Mouse (Mus musculus) adrenal gland, adult 10 weeks (tissue): ENCODE measurements around the gene Klhdc8b. TPM values are rescaled to one million over a fixed set of nuclear protein-coding genes. Genes with fewer than 3 reads are reported as not detected.

Source experiments
- polyA plus RNA-seq: library from polyadenylated mRNA; stranded (reverse); fragments of 350-450 nt; fragmentation: Illumina TruSeq; extraction: RNeasy Lipid Tissue Mini Kit (QIAGEN cat#74804); gene quantifications from one replicate; pipeline ENCODE4 v1.2.3, GENCODE M21; 2014; ENCODE audit warnings: low read depth, low replicate concordance

Gene Klhdc8b
- 1.5 TPM for polyA plus RNA-seq

DNA sequence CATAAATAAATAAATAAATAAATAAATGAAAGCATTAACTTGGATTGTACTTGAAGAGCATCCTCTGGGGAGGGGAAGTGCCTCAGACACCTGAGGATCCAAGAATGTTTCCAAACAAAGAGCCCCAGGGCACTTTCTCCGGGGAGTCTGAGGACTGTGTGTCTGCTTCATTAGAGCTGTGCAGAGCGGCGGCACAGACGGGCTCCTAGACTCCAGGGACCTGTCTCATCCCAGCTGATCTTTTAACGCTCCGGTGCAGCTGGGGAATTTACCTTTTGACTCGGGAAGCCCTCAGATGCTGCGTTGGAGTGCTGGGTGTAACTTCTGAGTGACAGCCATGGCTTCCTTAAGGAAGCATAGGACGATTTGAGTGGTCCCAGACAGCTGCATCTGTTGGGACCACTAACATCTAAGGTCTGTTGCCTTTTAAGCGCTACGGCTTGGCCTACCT, at the start of gene Klhdc8b:
TSS of gene Klhdc8b (minus strand) at position 401 of the 451 bp plus-strand sequence.

GRCm38 (mm10) chr9:108507619-108508434, 46.4 kb upstream of the Klhdc8b start, which contains the start of gene Qars:
Qars (plus strand) TSS chr9:108507706.

GRCm38 (mm10) chr9:108490559-108491285, 29.3 kb upstream of the Klhdc8b start, which contains the start of gene Usp19:
Usp19 (plus strand) TSS chr9:108490602.

GRCm38 (mm10) chr9:108479721-108480351, 18.5 kb upstream of the Klhdc8b start, which contains the start of gene Lamb2:
Lamb2 (plus strand) TSS chr9:108479736.

GRCm38 (mm10) chr9:108460319-108461178, 832 bp downstream of the Klhdc8b start, which contains the start of gene Ccdc71:
Ccdc71 (plus strand) TSS chr9:108460527.

DNA sequence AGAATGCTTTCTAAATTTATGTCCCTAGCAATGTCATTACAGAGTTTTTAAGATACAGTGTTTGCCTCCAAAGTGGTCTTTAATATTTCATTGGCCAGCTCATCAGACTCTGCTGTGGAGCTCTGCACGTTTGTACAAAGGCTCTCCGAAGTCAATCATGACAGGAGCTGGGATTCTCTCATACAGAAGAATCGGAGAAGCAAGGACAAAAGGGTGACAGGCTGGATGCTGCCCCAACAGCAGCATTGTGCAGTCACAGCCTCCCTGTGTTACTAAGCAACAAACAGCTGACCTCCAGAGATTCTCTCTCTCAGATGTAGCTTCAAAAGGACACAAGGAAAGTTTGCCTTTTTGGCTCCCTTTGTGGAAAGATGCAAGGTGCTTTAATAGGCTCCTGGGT, 25.2 kb downstream of the Klhdc8b start, which contains the start of gene BC048562:
TSS of gene BC048562 (plus strand) at position 301 of the 400 bp plus-strand sequence.

DNA sequence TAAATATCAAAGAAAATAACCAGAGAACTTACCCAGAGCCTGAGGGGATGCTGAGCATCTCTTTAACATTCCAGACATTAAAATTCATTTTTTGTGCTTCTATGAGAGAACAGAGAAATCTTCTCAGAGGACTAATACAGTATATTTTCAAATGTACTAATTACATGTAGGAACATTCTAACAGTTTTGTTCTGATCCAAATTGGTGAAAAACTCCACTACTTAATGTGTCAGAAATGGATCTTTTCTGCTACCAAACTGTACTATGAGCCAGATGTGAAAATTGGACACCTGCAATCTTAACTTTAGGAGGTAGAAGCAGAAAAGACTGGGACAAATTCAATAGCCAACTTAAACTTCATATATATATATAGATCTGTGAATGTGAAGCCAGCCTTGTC, 33.0 kb downstream of the Klhdc8b start, which contains the start of gene Ccdc36:
TSS of gene Ccdc36 (minus strand) at position 101 of the 400 bp plus-strand sequence.

Other genes starting within 250 kb of the Klhdc8b start
- 56.8 TPM for gene Dag1, start 197.6 kb downstream of the Klhdc8b start, polyA plus RNA-seq
- gene Nicn1, start 171.2 kb downstream of the Klhdc8b start, polyA plus RNA-seq: 27.2 TPM
- gene Amt, start 164.7 kb downstream of the Klhdc8b start, polyA plus RNA-seq: 0.82 TPM
- 620 TPM for gene Rhoa, start 155.5 kb downstream of the Klhdc8b start, polyA plus RNA-seq
- gene Tcta, start 155.4 kb downstream of the Klhdc8b start, polyA plus RNA-seq: 17.1 TPM
- 21.4 TPM for gene Gpx1, start 122.7 kb downstream of the Klhdc8b start, polyA plus RNA-seq
- gene Usp4, start 113.7 kb downstream of the Klhdc8b start, polyA plus RNA-seq: 66.7 TPM
- 1.2 TPM for gene 1700102P08Rik, start 68.8 kb downstream of the Klhdc8b start, polyA plus RNA-seq
- not detected for gene Ccdc36, start 33.1 kb downstream of the Klhdc8b start, polyA plus RNA-seq
- gene BC048562, start 25.1 kb downstream of the Klhdc8b start, polyA plus RNA-seq: not detected
- gene Ccdc71, start 1.1 kb downstream of the Klhdc8b start, polyA plus RNA-seq: 6.2 TPM
- gene Lamb2, start 18.2 kb upstream of the Klhdc8b start, polyA plus RNA-seq: 6.8 TPM
- 18.4 TPM for gene Usp19, start 29.0 kb upstream of the Klhdc8b start, polyA plus RNA-seq
- 95.6 TPM for gene Qars, start 46.1 kb upstream of the Klhdc8b start, polyA plus RNA-seq
- 57.8 TPM for gene Qrich1, start 55.2 kb upstream of the Klhdc8b start, polyA plus RNA-seq
- 26.3 TPM for gene Impdh2, start 98.7 kb upstream of the Klhdc8b start, polyA plus RNA-seq
- 4.5 TPM for gene Ndufaf3, start 105.9 kb upstream of the Klhdc8b start, polyA plus RNA-seq
- gene Dalrd3, start 108.3 kb upstream of the Klhdc8b start, polyA plus RNA-seq: 2.9 TPM
- gene Wdr6, start 117.2 kb upstream of the Klhdc8b start, polyA plus RNA-seq: 6.2 TPM
- gene P4htm, start 136.1 kb upstream of the Klhdc8b start, polyA plus RNA-seq: not detected
- gene Arih2, start 187.8 kb upstream of the Klhdc8b start, polyA plus RNA-seq: 58.1 TPM
- gene Slc25a20, start 200.5 kb upstream of the Klhdc8b start, polyA plus RNA-seq: 111 TPM
- 111 TPM for gene Prkar2a, start 227.7 kb upstream of the Klhdc8b start, polyA plus RNA-seq